Mouse (Mus musculus) cortical plate, adult 2 months (tissue): Measurements from ENCODE around the gene Dmc1.

ENCODE experiments used
- CTCF ChIP-seq: fragments of 200-500 bp; IDR thresholded peaks from 2 replicates; pipeline ENCODE4 v1.5.1; 2011; ENCODE audit warnings: mild to moderate bottlenecking, control low read depth, low read length; ENCODE audit not compliant: insufficient read depth; ENCODE audit errors: extremely low read depth
- POLR2A ChIP-seq: fragments of 200-500 bp; IDR thresholded peaks from 2 replicates; pipeline ENCODE4 v1.6.1; 2011; ENCODE audit warnings: mild to moderate bottlenecking, low read length, control low read depth; ENCODE audit not compliant: insufficient read depth; ENCODE audit errors: extremely low read depth

DNA sequence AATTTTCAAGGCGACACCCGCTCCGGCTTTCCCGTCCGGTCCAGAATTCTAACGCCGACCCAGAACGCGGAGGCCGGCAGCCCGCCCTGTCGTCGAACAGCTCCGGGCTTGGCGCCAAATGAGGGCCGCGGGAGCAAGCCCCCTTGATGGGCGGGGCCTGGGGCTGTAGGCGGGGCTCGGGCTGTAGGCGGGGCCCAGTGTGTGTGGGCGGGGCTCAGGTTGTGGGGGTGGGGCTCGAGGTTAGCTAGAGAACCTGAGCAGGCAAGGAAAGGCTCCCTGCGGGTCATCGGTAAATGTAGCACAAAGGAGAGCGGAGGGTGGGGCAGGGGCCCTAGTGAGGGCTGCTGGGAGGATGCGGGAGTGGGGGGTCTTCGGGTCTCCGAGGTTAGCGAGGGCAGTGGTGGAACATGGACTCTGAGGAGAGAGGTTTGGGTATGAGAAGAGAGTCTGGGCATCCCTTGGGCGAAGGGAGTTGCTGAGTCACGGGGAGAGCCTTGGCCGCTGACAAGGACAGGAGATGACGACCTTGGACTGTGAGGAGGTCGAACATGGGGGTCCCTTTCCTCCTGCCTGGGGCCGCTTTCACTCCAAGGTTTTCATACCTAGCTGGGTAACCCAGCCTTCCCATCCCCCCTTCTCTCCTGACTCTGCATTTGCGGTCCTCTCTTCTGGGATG, at the start of gene Dmc1:
- TF ChIP-seq POLR2A (no peak), CTCF (no peak)
